Mouse (Mus musculus): ENCODE measurements around the gene 1810055G02Rik. TPM values are rescaled to one million over a fixed set of nuclear protein-coding genes. Genes with fewer than 3 reads are reported as not detected.

1810055G02Rik gene
- 10 to 100 TPM; 23.4 to 24.3 TPM for total RNA-seq (2021)
- long read RNA-seq, transcript 1810055G02Rik-201 (4 exons, 1,882 nt): major isoform, 22 of 29 reads
- long read RNA-seq, partial matches to known transcripts: 1 of 29 reads
- long read RNA-seq, other reads (novel, unspliced or antisense): 0 of 29 reads

DNA sequence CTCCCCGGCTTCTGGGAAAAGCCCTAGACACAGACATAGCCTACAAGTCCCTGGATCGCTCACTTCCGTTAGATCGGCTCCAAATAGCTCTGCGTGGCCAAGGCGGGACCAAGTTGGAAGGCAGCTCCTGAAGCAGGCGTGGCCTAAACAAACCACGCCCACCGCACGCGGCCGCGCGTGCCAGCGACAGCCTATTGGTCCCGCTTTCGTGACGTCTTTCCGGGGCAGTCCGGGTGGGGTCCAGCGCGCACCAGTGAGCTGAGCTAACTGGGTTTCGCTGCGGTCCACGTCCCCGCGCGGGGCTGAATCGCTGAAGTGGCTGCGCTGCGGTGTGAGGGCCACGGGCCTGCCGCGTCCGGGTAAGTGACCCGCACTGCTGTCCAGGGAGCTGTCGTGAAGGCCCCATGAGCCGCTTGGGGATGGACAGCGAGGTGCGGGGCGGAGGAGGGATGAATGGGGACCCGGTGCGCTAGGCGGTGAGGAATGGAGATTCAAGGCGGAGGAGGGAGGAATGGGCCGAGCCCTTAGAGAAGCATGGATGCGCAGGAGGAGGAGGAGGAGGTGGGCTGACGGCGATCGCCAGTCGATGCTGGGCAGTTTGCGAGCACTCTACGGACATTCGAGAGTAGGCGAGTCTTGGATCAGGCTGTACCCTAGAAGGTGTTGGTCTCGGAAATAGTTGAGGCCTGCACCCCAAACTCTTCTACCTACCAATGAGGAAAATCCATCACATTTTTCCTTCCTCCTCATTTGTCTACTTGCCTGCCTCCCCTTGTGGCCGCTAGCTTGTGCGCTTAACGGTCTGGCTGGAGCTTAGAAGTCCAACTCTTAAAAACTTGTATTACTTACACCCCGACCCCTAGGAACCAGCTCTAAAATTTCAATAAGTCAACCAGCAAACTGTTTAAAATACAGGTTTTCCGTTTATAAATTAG, at the start of gene 1810055G02Rik:
1810055G02Rik (plus strand) TSS at position 216 of the 935 bp plus-strand sequence.
- peak; percentile 98 to 100 for DNase-seq (ENCODE audit: low spot score in 2 of 2)

DNA sequence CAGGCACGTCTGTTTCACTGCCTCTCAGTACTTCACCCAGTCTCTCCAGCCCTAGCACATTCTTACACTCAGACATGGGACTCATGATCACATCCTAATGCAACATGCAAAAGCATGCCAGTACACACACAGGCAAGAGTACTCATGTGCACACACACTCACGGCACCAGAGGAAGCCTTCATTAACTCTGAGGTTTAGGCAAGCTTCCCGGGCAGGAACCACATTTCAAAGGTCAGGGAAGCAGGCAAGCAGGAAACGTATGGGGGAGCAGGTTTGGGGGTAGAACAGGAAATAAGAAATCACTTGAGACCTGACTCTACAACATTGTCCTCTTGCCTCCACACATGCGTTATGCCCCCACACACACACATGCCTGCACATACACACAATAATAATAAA, 42.6 kb upstream of the 1810055G02Rik start:
- no peak for DNase-seq (ENCODE audit: low spot score in 2 of 2)

DNA sequence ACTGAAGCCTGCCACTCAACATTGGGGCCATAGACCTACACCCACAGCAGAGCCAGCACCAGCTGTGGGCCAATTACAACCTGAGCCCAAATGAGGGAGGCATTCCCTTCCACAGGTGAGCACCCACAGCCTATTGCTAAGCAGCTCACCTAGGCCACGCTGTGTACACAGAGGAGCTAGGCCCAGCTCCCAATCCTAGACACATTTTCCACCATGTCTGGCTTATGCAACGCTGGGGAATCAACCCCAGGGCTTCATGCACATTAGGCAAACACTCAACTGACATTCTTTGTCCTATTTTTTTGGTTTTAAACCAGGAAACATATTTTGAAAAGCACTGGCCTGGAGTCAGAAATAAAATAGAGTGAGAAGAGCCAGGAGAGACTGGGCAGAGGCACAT, 41.5 kb upstream of the 1810055G02Rik start:
- DNase-seq (ENCODE audit: low spot score in 2 of 2): no peak

DNA sequence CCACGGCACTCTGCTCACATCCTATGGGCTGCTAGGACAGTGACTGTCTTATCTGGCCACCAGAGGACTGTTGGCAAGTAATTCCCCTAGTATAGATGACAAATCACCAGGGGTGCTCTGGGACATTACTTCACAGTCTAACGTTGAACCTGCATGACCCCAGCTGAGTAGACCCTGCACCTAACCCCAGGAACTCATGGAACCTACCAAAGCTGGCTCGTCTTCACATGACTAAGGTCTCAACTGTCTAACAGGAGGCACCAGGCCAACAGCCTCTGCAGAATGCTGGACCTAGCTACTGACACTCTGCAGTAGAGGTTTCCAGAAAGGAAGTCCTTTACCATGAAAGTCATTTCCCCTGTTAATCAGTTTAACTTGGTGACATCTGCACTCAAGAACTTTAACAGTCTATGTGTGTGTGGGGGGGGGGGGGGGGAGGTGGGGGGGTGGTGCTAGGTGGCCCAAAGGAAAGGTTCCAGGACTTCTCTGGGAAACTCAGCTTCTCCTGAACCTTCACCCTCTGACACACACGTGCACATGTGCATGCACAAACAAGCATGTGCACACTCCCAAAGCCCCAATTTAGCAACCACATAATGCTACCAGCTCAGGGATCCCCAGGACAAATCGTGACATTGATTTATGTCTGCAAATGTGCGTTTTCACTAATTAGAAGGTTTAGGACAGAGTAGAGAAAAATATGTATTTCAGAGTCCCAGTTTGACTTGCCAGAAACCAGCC, 40.8 kb upstream of the 1810055G02Rik start:
- no peak for DNase-seq (ENCODE audit: low spot score in 2 of 2)

DNA sequence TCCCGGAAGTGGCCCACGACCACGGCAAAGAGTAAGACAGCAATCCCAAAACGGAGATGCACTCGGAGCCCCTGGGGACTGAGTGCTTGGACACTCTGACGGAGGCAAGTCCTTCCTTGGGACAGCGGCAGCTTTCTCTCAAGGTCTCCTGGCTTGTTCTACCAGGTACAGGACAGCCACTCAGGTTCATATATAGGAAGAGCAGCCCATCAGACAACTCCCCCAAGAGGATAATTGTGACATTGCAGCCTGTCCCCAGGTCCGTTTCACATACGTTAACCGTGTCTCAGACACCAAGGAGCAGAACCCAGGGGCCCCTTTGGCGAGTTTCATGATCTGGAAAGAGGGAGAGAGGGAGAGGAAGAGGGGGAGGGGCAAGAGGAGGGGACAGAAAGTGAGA, 40.1 kb upstream of the 1810055G02Rik start:
- DNase-seq (ENCODE audit: low spot score in 2 of 2): no peak

DNA sequence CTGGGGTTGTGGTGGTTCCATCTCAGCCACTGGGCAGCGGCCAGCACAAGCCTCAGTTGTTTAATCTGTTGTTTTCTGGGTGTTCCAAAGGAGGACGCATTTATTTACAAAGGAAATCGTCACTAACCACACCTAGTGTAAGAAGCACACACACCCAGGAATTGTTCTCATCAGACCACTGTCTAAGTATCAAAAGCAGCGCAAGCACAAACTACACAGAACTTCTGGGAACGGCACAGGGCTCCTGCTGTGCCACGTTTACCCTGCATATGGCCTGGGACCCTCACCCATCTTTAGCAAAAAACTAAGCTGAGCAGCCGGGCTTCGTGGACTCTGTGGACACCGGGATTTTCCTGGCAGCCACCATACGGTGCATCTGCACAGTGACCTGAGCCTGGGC, 39.5 kb upstream of the 1810055G02Rik start:
- DNase-seq (ENCODE audit: low spot score in 2 of 2): no peak

DNA sequence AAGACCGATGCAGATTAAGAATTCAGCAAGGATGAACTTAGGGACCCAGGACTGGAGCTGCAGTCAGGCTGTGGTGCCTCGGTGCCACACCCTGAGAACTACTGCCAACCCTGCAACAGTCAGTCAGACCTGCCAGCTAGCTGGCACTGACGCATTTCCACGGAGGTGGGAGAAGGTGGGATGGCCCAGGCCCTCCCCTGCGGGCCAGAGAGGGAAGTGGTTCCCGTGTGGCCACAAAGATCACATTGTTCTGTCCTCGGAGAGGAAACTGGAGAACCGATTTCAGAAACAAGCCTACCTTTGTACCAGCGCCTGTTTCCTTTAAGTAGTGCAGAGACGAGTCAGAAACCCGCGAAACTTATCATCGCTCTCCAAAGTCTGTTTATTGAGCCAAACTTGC, 39.0 kb upstream of the 1810055G02Rik start:
- no peak for DNase-seq (ENCODE audit: low spot score in 2 of 2)

DNA sequence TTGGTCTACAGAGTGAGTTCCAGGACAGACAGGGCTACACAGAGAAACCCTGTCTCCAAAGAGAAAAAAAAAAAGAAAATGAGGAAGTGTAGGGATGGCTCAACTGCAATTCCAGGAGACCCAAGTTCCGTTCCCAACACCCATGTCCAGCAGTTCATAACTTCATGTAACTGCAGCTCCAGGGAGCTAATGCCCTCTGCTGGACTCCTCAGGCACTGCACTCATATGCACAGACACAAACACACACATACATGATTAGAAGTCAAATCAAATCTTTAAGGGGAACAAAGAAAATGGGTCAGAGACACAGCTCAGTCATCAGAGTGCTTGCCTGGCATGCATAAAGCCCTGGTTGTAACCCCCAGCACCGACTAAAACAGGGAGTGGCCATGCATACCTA, 34.9 kb upstream of the 1810055G02Rik start:
- no peak for DNase-seq (ENCODE audit: low spot score in 2 of 2)

DNA sequence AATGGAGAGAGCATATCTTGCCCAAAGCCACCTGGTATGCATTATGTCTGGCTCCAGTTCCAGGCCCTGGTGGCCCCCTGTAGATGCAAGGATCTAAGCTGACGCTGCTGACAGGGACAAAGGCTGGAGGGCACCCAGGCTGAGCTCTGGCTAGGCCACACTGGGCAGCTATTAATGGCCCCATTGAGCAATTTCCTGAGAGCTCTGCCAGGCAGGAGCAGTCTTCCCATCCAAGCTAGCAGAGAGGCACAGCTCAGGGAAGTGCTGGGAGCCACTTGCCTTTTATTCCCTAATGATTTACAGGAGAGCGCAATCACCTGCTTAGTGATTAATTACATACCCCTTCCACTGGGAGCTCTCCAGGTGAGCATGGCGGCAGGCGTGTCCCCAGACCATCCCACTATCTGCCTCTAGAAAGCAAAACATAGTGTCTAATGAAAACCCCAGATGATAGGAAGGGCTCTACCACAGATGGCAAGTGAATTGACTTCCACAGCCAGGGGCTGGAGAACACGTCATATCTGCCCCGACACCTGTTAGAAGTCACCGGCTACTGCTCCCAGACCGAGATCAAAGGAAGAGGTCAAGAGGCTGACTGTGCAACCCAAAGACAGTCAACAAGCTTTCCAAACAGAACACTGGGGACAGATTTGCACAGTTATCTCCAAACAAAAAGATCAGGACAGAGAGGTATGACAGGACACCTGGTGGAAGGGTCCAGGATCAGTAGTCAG, 33.8 kb upstream of the 1810055G02Rik start:
- DNase-seq (ENCODE audit: low spot score in 2 of 2): no peak

DNA sequence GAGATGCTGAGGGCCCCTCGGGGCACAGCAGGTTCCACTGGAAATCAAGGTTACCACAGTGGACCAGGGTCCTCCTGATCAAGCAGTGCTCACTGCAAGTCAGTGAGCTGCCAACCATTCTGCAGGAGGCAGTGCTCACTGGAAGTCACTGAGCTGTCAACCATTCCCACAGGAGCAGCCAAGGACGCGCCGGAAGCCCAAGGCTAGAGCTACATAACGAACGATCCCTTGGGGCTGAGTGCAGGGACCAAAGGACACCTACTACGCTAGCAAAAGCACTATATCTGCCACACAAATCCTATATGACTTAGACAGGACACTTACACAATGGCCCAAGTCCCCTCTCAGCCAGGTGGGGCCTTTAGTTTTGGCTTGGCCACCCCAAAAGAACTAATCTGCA, 27.4 kb upstream of the 1810055G02Rik start:
- no peak for DNase-seq (ENCODE audit: low spot score in 2 of 2)

DNA sequence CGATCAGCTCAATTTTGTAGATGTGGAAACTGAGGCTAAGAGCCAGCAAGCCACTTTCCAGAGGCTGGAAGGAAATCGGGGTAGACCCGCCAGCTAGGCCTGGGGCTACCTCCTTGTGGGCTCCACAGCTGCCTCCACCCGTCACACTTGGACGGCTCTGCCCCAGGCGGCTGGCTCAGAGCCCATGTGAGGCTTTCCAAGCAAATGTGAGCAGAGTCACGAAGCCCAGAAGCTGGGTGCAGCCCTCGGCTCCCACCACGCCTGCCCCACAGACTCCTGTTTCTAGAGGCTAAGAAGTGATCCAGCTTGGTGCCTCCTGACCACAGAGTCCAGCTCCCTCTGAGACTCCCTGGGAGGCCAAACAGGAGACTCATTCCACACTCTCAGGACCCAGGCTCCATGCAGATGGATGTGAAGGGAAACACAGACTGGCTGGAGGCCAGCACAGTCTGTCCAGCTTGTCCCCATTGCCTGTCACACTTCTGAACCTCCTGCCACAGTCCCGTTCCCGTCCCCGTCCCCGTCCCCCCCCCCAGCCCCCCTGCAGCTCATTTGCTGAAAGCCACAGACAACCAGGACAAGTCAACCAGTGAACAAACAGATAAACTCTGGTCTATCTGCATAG, 26.7 kb upstream of the 1810055G02Rik start:
- peak; percentile 26 to 52 for DNase-seq (ENCODE audit: low spot score in 2 of 2)

DNA sequence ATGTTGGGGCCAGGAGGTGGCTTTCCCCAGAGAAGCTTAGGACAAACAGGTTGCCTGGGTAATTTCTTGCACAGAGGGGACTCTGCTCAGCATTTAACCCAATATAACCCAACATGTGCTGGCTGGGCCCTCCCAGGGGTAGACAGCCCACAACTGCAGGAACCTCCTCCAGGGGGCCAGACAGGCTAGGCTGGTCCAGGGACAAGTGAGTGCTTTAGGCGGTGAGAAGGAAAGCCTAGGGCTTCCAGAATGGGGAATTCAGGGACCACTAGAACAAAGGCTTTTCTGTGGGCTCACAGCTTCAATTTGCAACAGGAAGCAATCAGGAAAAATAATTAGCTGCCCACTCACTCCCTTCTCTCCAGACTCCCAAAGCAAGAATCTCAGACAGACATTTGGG, 23.7 kb upstream of the 1810055G02Rik start:
- no peak for DNase-seq (ENCODE audit: low spot score in 2 of 2)

DNA sequence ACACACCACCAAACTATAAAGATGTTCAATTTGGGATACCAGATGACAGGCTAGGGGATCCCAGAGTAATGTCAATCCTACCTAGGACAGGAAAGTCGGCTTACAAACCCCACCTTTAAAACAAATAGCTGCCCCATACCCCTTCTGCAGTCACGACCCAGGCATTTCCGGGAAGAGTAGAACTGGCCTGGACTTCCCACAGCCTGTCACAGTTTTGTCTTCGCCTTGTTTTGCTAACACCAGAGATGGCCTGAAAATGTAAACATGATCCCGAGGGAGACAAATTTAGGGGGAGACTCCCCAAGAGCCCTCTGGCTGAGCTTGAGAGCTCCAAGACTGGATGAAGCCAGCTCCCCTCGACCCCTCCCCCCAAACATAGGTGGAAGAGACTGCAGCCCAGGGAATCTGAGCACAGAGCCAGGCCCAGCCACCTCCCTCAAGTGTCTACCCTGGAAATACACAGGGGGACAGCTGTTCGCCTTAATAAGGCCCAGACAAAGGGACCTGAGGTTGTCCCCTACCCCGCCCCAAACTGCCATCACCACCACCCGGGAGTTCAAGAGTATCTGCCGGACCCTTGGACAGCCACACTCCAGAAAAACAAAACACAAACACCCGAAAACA, 23.0 kb upstream of the 1810055G02Rik start:
- DNase-seq (ENCODE audit: low spot score in 2 of 2): no peak

DNA sequence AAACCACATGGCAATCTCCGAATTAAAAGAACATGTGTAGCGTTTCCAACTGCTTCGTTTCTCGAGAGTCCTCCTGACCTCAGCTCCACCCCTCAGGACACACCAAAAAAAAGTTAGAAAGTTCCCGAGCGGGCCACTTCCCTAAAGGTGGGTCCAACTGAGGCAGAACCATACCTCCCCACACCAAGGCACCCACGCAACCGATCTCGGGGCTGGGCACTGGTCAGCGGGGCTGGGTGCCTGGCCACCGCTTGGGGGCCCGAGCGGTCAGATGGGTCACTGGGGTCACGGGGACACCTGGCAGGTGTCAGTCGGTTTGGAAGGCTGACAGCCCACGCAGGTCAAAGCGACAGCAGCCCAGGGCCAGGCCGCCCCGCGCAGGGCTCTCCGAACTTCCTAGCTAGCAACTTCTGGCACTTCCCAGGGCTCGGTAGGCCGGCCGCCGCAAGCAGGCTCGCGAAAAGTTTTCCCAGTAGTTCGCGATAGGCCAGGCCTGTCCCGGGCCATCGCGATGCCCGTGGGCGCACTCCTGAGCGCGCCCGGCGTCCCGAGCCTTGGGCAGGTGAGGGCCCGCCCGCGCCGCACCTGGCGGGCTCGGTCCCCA, 22.4 kb upstream of the 1810055G02Rik start:
- no peak for DNase-seq (ENCODE audit: low spot score in 2 of 2)

DNA sequence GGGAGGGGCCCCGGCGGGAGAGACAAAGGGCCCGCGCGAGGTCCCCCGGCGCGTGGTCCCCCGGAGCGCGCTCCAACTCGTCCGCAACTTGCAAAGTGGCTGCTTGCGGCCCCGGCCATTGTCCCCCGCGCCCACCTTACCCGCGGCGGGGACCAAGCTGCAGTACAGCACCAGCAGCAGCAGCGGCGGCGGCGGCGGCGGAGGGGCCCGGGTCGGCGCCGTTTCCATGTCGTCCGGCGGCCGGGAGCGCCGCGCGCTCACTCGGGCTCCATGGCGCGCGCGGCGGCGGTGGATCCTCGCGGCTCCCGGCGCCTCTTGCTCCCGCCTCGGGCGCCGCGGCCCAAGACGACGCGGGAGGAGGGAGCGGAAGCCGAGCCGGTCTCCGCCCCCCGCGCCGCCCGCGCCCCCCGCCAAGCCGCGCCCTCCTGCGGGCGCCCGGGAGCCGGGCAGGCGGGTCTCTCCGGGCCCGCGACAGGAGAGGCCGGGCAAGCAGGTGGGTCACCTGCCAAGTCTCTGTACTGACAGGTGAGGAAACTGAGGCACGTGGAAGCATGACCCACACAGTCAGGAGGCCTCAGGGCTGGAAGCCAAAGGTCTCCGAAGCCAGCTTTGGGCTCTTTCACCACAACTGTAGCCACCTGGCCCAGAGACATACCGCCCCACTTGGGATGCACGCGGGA, 21.7 kb upstream of the 1810055G02Rik start, which contains the start of gene Lrp5:
Lrp5 (minus strand) TSS at position 350 of the 680 bp plus-strand sequence.
- no peak for DNase-seq (ENCODE audit: low spot score in 2 of 2)

DNA sequence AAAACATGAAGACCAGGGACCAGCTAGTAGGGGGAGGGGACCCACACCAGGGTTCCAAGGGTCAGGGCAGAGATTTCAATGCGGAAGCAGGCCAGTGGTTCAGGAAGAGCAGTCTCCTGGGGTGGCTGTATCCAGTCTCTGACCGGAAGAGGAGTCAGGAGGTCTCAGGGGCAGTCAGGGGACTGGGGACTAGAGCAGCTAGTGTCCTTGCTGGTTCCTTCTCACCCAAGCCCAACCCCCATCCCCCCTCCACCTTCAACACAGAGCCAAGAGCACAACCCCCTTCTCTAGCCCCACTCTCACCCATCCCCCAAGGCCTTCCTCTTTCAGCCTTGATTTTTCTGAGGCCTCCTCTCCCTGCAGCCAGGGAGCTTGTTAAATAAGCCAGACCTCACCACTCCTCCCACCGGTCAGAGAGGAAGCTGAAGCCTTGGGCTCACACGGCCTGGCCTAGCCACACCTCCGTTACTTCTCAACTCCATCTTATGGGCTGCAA, 20.4 kb upstream of the 1810055G02Rik start:
- no peak for DNase-seq (ENCODE audit: low spot score in 2 of 2)

DNA sequence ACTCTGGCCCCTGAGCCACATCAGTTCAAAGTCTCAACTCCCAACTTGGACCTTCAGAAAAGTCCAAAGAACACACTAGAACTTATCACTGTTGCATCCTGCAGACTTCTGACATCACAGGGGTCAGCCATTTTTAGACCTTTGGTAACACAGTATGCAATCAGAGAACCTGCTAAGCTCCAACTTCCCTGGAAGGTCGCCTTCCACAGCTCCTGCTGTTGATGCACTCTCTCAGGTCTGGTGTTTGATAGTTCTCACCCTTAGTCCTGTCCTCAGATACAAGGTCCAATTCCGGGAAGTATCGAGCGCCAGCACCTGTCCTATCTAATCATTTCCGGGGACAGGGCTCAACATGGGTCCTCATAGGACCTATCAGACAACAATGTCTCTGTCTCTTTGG, 16.8 kb upstream of the 1810055G02Rik start:
- DNase-seq (ENCODE audit: low spot score in 2 of 2): no peak

DNA sequence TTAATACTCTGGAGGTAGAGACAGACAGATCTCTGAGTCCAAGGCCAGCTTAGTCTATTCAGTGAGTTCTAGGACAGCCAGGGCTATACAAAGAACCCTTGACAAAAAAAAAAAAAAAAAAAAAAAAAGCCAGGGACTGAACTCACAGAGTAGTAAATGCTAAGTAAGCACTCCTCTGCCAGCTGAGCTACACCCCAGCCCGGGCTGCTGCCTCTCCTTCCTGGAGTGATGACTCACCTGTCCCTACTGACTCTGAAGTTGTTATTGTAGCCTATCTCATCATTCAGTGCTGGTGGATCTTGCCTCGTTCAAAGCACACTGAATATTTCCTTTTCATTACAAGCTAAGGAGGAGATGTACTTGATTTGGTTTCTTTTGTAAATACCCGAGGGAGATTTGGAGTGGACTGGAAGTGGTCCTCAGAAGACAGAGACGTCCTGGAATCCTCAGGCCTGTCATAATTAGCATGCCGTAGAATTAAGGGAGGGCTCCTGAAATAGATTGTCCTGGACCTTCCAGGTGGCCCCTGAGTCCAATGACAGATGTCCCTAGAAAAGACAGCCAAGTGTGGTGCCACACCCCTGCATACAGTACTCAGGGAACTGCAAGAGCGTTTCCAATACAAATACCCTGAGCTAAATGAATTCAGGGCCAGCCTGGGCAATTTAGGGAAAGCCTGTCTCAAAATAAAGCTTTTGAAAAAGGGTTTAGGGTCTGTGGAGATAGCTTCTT, 15.5 kb upstream of the 1810055G02Rik start:
- no peak for DNase-seq (ENCODE audit: low spot score in 2 of 2)

Data from layer of hippocampus, adult 18-20 months (tissue).